Mouse (Mus musculus): ENCODE measurements around the gene Prmt3. TPM values are rescaled to one million over a fixed set of nuclear protein-coding genes. Genes with fewer than 3 reads are reported as not detected.

Gene Prmt3
- polyA plus RNA-seq, 1 experiment from 2014 or later, result 44.9 TPM

DNA sequence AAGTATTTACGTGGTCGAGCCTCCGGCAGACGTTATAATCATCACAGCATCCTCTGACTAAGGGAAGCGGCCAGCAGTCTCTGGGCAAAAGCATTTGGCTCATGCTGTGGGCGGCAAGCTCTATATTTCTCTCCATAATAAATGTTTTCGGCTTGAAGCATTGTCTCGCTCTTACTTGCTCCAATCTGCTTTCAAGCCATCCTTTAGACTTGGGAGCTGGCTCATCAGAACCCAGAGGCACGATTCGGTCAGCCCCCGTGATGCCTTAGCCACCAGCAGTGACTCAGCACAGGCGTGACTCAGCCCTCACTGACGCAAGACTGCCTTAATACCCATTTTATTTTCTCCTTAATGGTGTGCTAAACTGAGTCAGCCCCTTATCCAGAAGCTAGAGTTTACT is 15.5 kb upstream of the Prmt3 start:
- no peaks in the 10 kb centered on the region; the same call in 1 of the 2 replicates for H3K9me3 ChIP-seq (ENCODE audit: control insufficient read depth, low read length)
- WGBS, result 65% methylated on average over 13 of the region's 13 CpGs
- ATAC-seq, result no peak
- no peak overlapping the region for H3K9ac ChIP-seq (ENCODE audit: low read depth, low read length)
- peaks cover 3% of the 10 kb centered on the region; the same call in 1 of the 2 replicates for H3K4me1 ChIP-seq (ENCODE audit: control insufficient read depth, insufficient read depth, low read depth, low read length)
- H3K27ac ChIP-seq (ENCODE audit: low read depth, low read length), result no peak overlapping the region
- no peak overlapping the region for H3K4me2 ChIP-seq (ENCODE audit: low read length)
- no peak overlapping the region for H3K4me3 ChIP-seq (ENCODE audit: low read length)
- H3K36me3 ChIP-seq (ENCODE audit: control insufficient read depth, insufficient read depth, low read length), result no peaks in the 10 kb centered on the region
- peaks cover 5% of the 10 kb centered on the region for H3K27me3 ChIP-seq (replicated peaks; ENCODE audit: control insufficient read depth, insufficient read depth, low read length)

GRCm38 (mm10) chr7:49764011-49764716 is 14.0 kb upstream of the Prmt3 start:
- peaks cover under 1% of the 10 kb centered on the region; the same call in 1 of the 2 replicates for H3K4me1 ChIP-seq (ENCODE audit: control insufficient read depth, insufficient read depth, low read depth, low read length)
- H3K27ac ChIP-seq (ENCODE audit: low read depth, low read length), result no peak overlapping the region
- WGBS, result 74% methylated on average over 10 of the region's 10 CpGs
- H3K9ac ChIP-seq (ENCODE audit: low read depth, low read length), result no peak overlapping the region
- no peak overlapping the region for H3K4me2 ChIP-seq (ENCODE audit: low read length)
- H3K36me3 ChIP-seq (ENCODE audit: control insufficient read depth, insufficient read depth, low read length), result no peaks in the 10 kb centered on the region
- 0 out of 2 replicates have a peak, but pooled peaks cover 2% of the 10 kb centered on the region for H3K27me3 ChIP-seq (replicated peaks; ENCODE audit: control insufficient read depth, insufficient read depth, low read length)
- no peak overlapping the region for H3K4me3 ChIP-seq (ENCODE audit: low read length)
- no peaks in the 10 kb centered on the region; the same call in 1 of the 2 replicates for H3K9me3 ChIP-seq (ENCODE audit: control insufficient read depth, low read length)
- no peak for ATAC-seq

DNA sequence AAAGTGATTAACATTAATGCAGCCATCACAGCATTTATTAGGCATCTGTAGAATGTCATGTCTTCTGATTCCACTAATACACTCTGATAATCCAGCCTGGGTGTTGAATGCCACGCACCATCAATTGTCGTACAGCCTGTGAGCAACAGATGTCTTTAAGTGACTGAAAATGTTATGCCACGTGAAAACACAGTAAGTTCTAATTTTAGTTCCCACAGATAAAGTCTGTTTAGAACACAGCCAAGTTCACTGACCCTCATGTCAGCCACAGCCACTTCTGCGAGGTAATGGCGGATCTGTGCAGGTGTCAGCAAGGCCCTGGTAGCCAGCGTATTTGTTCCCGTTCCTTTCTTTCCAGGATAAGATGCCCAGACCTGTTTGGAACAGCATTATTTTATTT is 12.0 kb upstream of the Prmt3 start:
- H3K27ac ChIP-seq (ENCODE audit: low read depth, low read length), result no peak overlapping the region
- H3K27me3 ChIP-seq (replicated peaks; ENCODE audit: control insufficient read depth, insufficient read depth, low read length), result no peaks in the 10 kb centered on the region
- H3K9ac ChIP-seq (ENCODE audit: low read depth, low read length), result no peak overlapping the region
- no peaks in the 10 kb centered on the region for H3K9me3 ChIP-seq (ENCODE audit: control insufficient read depth, low read length)
- H3K36me3 ChIP-seq (ENCODE audit: control insufficient read depth, insufficient read depth, low read length), result no peaks in the 10 kb centered on the region
- no peak overlapping the region for H3K4me2 ChIP-seq (ENCODE audit: low read length)
- no peaks in the 10 kb centered on the region for H3K4me1 ChIP-seq (ENCODE audit: control insufficient read depth, insufficient read depth, low read depth, low read length)
- whole genome bisulfite sequencing, result 91% methylated on average over 7 of the region's 7 CpGs
- no peak for ATAC-seq
- H3K4me3 ChIP-seq (ENCODE audit: low read length), result no peak overlapping the region

DNA sequence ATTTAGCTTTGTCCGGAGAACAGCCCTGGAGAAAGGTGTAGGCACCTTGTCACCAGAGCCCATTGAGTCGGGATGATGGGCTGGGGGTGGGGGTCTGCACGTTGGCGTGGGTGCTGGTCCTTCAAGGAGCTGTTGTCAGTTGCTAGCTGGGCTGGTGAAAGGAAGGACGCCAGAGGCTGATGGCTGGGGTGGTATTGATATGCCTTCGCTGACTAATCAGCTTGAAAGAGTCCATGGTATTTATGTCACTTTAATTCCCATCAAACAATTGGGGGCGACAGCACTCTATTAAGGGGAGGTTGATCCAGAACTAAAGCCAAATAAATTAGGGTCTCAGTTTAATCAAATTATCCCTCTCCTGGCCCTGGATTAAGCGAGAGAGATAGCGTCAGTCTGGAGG is 9.6 kb upstream of the Prmt3 start:
- H3K4me2 ChIP-seq (ENCODE audit: low read length), result no peak overlapping the region
- ATAC-seq, result no peak
- no peak overlapping the region for H3K27ac ChIP-seq (ENCODE audit: low read depth, low read length)
- no peak overlapping the region for H3K4me3 ChIP-seq (ENCODE audit: low read length)
- no peaks in the 10 kb centered on the region for H3K9me3 ChIP-seq (ENCODE audit: control insufficient read depth, low read length)
- 34% methylated on average over 9 of the region's 9 CpGs for WGBS
- no peaks in the 10 kb centered on the region for H3K36me3 ChIP-seq (ENCODE audit: control insufficient read depth, insufficient read depth, low read length)
- H3K4me1 ChIP-seq (ENCODE audit: control insufficient read depth, insufficient read depth, low read depth, low read length), result no peaks in the 10 kb centered on the region
- H3K27me3 ChIP-seq (replicated peaks; ENCODE audit: control insufficient read depth, insufficient read depth, low read length), result no peaks in the 10 kb centered on the region
- no peak overlapping the region for H3K9ac ChIP-seq (ENCODE audit: low read depth, low read length)

DNA sequence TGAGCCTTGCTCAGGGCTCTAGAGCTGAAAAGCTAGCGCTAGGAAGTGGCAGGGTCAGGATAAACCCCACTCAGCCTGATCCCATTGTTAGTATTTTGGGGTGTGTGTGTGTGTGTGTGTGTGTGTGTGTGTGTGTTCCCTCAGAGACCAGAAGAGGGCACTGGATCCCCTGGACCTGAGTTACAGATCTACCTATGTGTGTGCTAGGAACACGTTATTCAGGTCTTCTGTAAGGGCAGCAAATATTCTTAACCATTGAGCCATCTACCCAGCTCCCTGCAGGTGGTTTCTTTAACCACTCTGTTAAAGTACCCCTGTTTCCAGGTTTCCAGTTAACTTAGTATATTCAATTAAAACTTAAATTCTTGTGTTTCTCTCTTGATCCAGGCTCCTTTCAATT is 3.8 kb upstream of the Prmt3 start:
- no peak overlapping the region for H3K4me3 ChIP-seq (ENCODE audit: low read length)
- H3K36me3 ChIP-seq (ENCODE audit: control insufficient read depth, insufficient read depth, low read length), result no peaks in the 10 kb centered on the region
- no peaks in the 10 kb centered on the region for H3K4me1 ChIP-seq (ENCODE audit: control insufficient read depth, insufficient read depth, low read depth, low read length)
- H3K27me3 ChIP-seq (replicated peaks; ENCODE audit: control insufficient read depth, insufficient read depth, low read length), result no peaks in the 10 kb centered on the region
- WGBS, result 95% methylated on average over 2 of the region's 2 CpGs
- no peaks in the 10 kb centered on the region for H3K9me3 ChIP-seq (ENCODE audit: control insufficient read depth, low read length)
- H3K27ac ChIP-seq (ENCODE audit: low read depth, low read length), result no peak overlapping the region
- no peak for ATAC-seq
- H3K9ac ChIP-seq (ENCODE audit: low read depth, low read length), result no peak overlapping the region
- no peak overlapping the region for H3K4me2 ChIP-seq (ENCODE audit: low read length)

DNA sequence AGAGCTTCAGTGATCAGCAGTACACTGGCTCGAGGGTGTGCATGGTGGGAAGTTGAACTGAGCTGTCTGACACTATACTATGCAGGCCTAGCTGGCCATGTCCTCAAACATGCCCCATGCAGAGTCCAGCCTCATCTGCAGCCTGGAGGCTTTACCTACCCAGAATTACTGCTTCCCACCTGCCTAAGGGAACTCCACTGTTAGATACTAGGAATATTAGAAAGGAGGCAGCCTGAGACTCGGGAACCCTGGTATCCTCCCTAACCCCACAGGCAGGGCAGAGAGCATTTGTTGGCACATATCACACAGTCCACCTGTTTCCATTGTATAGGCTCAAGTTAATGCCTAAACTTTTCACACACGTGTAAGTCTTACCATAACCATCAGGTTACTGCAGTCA is 561 bp upstream of the Prmt3 start:
- H3K27ac ChIP-seq (ENCODE audit: low read depth, low read length), result no peak overlapping the region
- H3K4me3 ChIP-seq (ENCODE audit: low read length), result no peak overlapping the region
- peak; percentile 29 for ATAC-seq
- no peaks in the 10 kb centered on the region for H3K27me3 ChIP-seq (replicated peaks; ENCODE audit: control insufficient read depth, insufficient read depth, low read length)
- H3K9me3 ChIP-seq (ENCODE audit: control insufficient read depth, low read length), result no peaks in the 10 kb centered on the region
- H3K4me2 ChIP-seq (ENCODE audit: low read length), result no peak overlapping the region
- WGBS, result 53% methylated on average over 3 of the region's 3 CpGs
- no peak overlapping the region for H3K9ac ChIP-seq (ENCODE audit: low read depth, low read length)
- H3K4me1 ChIP-seq (ENCODE audit: control insufficient read depth, insufficient read depth, low read depth, low read length), result peaks cover 8% of the 10 kb centered on the region
- H3K36me3 ChIP-seq (ENCODE audit: control insufficient read depth, insufficient read depth, low read length), result peaks cover 7% of the 10 kb centered on the region; the same call in 1 of the 2 replicates

DNA sequence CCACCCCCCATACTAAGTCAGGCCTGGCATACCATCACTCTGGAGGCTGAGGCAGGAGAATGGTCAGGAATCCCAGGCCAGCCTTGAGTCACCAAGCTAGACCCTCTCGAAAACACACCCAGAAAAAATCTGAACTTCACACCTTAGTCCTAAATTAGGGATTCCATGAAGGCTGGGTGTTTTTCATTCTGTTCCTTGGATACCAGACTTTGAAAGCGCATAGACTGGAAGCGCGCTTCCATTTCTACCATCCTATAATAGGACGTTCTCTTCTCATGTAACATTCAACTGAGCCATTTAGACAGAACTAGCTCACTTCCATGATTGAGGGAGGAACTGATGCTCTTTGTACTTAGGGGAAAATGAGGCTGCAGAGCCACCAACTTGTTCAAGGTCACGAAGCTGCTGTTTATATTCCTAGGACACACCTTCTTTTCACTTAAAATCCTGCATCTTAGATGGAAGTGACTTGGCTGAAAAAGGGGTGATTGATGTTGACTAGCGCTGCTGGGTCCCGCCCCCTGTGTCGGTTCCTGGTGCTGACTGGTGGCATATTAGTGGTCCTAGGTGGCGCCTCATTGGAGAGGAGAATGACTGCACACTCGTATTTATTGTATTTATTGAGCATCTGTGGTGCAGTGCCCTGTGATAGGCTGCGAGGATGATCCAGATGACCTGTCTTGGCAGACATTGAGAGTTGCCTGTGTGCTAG is 914 bp downstream of the Prmt3 start:
- no peaks in the 10 kb centered on the region for H3K9me3 ChIP-seq (ENCODE audit: control insufficient read depth, low read length)
- H3K4me1 ChIP-seq (ENCODE audit: control insufficient read depth, insufficient read depth, low read depth, low read length), result peaks cover 8% of the 10 kb centered on the region
- H3K9ac ChIP-seq (ENCODE audit: low read depth, low read length), result peak overlapping the region; percentile 82
- H3K27ac ChIP-seq (ENCODE audit: low read depth, low read length), result peak overlapping the region; percentile 89
- peak; percentile 32 for ATAC-seq
- peak overlapping the region; percentile 68 for H3K4me3 ChIP-seq (ENCODE audit: low read length)
- peaks cover 7% of the 10 kb centered on the region; the same call in 1 of the 2 replicates for H3K36me3 ChIP-seq (ENCODE audit: control insufficient read depth, insufficient read depth, low read length)
- 58% methylated on average over 12 of the region's 12 CpGs for WGBS
- peak overlapping the region; percentile 76 for H3K4me2 ChIP-seq (ENCODE audit: low read length)
- H3K27me3 ChIP-seq (replicated peaks; ENCODE audit: control insufficient read depth, insufficient read depth, low read length), result no peaks in the 10 kb centered on the region

- H3K36me3 ChIP-seq (ENCODE audit: control insufficient read depth, insufficient read depth, low read length), result peaks cover 7% of the 10 kb centered on the region; the same call in 1 of the 2 replicates
- 81% methylated on average over 2 of the region's 2 CpGs for WGBS
Measured at GRCm38 (mm10) chr7:49783017-49783416, 4.9 kb downstream of the Prmt3 start.

DNA sequence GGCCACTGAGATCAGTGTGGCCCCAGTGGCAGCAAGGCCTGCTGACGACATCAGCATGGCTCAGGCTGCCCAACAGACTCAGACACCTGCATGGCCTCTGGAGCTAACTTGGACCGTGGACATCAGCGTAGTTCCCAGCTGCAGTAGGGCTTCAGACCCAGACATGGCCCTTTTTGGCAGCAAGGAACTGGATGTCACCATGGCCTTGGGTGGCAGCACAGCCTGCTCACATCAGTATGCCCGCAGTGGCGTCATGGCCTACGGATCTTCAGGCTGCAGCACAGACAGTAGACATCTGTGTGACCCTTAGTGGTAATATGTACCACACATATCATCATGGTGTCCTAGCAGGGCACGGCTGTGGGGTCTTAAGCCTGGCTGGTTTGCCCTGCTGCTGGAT is 7.0 kb downstream of the Prmt3 start:
- H3K4me3 ChIP-seq (ENCODE audit: low read length), result no peak overlapping the region
- H3K27me3 ChIP-seq (replicated peaks; ENCODE audit: control insufficient read depth, insufficient read depth, low read length), result no peaks in the 10 kb centered on the region
- H3K4me1 ChIP-seq (ENCODE audit: control insufficient read depth, insufficient read depth, low read depth, low read length), result peaks cover 3% of the 10 kb centered on the region
- 98% methylated on average over 7 of the region's 7 CpGs for WGBS
- no peak overlapping the region for H3K4me2 ChIP-seq (ENCODE audit: low read length)
- no peak overlapping the region for H3K27ac ChIP-seq (ENCODE audit: low read depth, low read length)
- no peak overlapping the region for H3K9ac ChIP-seq (ENCODE audit: low read depth, low read length)
- peaks cover 7% of the 10 kb centered on the region; the same call in 1 of the 2 replicates for H3K36me3 ChIP-seq (ENCODE audit: control insufficient read depth, insufficient read depth, low read length)
- H3K9me3 ChIP-seq (ENCODE audit: control insufficient read depth, low read length), result no peaks in the 10 kb centered on the region
- ATAC-seq, result no peak

More at GRCm38 (mm10) chr7:49783017-49783416, 4.9 kb downstream of the Prmt3 start:
- Histone ChIP-seq H3K9ac (ENCODE audit: low read depth, low read length) (no peak overlapping the region), H3K4me2 (ENCODE audit: low read length) (no peak overlapping the region), H3K27me3 (replicated peaks; ENCODE audit: control insufficient read depth, insufficient read depth, low read length) (no peaks in the 10 kb centered on the region), H3K4me3 (ENCODE audit: low read length) (no peak overlapping the region), H3K27ac (ENCODE audit: low read depth, low read length) (no peak overlapping the region), H3K9me3 (ENCODE audit: control insufficient read depth, low read length) (no peaks in the 10 kb centered on the region), H3K4me1 (ENCODE audit: control insufficient read depth, insufficient read depth, low read depth, low read length) (peaks cover 10% of the 10 kb centered on the region)
- no peak for ATAC-seq

All from hindbrain, embryonic 16.5 days (tissue).